Mouse (Mus musculus): ENCODE results near the gene Selenow.
"Not testable (repeated sequence)": the region's sequence is repeated elsewhere in the genome, so short reads cannot be mapped to it uniquely, and the experiment has no call there.

Selenow gene

DNA sequence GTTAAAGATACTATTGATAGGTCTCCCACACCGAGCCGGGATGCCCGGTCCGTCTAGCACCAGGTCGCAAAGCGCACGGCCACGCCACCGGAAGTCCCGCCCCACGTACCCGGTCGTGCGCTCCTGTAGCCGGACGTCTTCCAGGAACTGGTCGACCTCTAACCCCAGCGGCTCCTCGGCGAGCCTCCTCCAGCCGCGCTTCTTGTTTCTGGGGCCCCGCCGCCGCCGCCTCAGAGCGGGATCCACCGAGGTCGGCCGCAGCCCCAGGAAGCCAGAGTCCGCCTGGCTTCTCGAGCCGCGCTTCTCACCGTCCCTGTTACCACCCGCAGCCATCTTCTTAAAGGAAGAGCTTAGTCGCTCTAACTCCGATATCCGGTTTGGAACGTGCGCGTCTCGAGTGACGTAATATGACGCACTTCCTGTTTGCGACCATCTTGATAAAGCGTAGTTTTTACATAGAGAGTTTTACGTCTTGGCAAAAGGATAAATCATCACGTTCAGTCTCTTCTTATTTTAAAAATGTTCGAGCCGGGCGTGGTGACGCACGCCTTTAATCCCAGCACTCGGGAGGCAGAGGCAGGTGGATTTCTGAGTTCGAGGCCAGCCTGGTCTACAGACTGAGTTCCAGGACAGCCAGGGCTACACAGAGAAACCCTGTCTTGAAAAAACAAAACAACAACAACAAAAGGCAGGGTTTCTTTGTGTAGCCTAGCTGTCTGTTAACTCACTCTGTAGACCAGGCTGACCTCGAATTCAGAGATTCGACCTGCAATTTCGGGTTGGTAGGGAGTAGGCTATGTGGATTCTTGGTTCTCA lies 23.7 kb upstream of the Selenow start, which contains the start of gene Nop53:
Nop53 (minus strand) TSS at position 354 of the 816 bp plus-strand sequence.
- peak; percentile 98 for DNase-seq

DNA sequence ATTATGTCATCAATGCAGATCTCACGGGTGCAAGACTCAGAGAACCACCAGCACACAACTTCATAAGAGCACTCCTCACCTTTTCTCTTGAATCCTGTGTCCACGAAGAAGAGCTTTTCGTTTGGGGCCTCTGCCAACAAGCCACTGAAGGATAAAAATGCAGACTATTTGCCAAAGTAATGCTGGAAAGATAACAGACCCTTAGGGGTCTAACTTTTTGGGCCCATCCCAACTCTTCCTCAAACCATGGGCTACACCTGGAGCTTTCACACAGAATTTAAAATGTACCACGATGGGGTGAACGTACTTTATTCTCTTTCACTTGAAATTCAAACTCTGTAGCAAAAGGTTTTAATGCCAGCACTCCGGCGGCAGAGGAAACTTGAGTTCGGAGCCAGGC lies 23.0 kb upstream of the Selenow start:
- peak; percentile 65 for DNase-seq

DNA sequence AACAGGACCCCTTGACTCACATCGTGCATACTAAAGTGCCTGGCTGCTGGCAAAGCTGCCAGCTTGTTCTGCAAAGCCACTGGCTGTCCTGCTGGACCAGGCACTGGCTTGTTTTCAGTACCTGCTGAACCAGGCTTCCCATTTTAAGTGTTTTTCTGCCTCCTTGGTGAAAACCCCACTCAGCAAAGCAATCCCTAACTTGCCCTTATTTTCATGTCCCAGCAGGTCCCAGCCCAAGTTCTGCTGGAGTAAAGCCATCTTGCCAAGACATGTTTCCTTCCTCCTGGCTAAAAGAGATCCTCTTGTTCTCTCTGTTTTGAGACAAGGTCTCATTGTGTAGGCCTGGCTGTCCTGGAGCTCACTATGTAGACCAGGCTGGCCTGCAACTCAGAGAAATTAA lies 22.1 kb upstream of the Selenow start:
- DNase-seq, result no peak

DNA sequence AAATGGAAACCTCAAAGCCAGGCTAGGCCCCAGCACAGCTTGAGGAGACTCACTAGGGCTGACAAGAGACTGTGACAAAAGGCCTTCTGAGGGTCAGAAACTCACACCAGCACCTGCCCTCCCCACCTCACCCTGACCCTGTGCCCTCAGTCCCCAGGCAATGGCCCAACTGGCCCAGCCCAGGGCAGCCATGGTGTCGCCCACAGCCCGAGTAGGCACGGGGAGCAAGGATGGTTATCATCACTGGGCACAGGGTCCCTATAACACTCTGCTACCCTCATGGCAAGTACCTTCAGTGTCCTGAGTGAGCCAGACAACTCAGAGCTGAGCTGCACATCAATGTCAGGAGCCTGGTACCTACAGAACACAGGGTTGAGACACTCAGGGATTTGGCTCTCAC lies 16.4 kb upstream of the Selenow start:
- DNase-seq, result no peak

DNA sequence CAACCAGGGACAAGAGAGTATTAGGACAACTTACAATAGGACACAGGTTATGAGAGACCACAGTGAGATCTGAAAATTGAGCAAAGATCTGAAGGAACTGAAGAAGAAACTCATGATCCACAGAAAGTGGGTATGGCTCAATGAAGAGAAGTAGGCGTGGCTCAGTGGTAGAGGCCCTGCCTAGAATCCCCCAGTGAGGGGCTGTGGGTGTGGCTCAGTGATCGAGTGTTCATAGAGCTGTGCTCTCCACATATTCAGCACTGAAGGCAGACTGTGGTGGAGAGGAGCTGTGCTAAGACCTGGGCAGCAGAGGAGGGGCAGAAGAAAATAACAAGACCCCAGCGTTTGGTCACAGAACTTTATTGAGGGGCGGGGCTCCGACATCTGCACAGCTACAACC lies 15.3 kb upstream of the Selenow start:
- no peak for DNase-seq

DNA sequence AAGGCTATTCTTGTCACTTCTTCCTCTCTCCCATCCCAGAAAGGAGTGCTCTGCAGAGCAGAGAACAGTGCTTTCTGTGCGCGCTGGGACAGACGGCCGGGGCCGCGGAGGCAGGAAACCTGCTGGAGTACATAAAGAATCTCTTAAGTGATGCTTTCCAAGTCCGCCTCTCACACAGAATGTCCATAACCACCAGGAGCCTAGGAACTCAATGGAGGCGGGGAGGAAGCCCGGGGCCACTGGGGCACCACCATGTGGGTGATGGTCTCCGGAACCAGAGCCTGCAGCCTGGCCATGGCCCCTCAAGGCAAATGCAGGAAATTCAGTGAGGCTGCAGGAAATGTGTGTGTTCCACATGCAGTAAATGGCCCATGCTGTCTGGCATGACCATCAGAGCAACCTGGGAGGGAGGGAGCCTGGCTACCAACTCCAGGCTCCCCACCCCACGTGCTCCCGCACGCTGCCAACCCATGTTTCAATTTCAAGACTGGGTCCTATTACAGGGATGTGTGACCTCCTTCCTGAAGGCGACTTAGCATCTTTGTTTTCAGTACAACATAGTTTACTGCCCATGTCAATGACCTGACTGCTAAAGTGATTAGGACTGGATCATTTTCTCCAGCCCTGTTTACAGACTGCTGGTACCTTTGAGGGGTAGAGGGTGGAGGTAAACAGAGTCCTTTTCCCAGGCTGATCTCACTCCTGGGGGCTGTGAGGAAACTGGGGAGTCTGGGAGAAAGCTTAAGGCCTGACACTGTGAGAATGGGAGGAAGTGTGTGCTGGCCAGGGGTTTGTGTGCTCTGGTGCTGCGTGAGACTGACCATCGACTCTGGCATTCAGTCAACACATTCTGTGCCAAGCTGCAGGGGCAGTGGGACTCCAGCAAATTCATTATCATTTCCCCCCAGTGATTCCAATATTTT lies 11.5 kb upstream of the Selenow start:
- no peak for DNase-seq

DNA sequence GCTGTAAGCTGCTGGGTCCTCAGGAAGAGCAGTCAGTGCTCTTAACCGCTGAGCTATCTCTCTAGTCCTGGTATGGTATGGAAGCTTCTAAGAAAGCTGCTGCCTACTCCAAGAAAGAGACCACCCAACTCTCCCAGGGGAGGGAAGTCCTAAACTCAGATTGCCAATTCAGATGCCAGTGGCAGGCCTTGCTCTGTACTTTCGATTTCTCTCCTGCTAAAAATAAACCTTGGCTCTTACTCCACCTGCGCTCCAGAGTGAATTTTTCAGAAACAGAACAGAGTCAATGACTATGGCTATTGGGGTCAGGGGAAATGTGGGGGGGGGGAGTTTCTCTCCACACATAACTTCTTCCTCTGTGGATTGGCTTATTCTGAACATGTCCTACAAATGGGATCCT lies 9.4 kb upstream of the Selenow start:
- DNase-seq, result no peak

DNA sequence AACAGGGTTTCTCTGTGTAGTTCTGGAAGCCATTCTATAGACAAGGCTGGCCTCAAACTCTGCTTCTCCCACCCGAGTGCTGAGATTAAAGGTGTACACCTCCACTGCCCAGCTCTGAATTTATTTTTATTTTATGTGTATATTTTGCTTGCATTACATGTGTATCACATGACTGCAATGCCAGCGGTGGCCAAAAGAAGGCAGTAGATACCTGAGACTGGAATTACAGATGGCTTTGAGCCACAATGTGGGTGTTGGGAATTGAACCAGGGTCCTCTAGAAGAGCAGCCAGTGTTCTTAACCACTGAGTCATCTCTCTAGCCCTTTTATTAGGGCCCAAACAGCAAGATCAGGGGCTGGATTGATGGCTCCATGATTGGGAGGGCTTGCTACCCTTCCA lies 8.3 kb upstream of the Selenow start:
- no peak for DNase-seq

DNA sequence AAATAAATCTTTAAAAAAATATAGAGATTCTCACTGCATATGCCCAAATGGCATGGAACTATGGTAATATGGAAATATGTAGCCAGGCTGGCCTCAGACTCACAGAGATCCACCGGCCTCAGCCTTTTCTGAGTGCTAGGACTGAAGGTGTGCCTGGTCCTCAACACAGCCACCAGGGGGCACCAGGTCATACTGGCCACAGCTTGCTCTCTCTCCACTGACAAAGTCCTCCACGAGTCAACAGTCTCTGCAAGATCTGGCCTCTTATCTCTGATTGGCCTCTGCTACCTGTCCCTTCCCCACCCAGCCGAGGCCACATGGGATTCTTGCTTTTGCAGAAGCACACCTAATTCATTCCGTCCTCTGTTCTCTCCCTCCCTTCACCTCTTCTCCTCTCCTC lies 7.7 kb upstream of the Selenow start:
- DNase-seq, result no peak

DNA sequence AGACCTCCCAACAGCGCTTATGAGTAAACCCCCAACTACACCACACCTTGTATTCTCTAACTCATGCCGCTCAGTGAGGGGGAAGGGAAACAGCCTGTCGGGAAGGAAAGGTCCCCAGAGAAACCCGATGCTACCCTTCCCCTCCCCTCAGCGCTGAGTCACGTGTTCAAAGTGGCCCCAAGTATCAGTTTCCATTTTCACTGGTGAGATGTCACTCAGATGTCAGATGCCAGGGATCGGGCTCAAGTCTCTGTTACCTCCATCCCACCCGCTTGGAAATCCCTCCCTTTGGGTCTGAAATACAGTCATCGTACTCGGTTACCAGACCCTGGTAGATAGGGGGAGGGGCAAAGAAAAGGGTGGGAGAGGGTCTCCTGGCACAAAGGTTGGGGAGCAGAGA lies 406 bp downstream of the Selenow start:
- no peak for DNase-seq

DNA sequence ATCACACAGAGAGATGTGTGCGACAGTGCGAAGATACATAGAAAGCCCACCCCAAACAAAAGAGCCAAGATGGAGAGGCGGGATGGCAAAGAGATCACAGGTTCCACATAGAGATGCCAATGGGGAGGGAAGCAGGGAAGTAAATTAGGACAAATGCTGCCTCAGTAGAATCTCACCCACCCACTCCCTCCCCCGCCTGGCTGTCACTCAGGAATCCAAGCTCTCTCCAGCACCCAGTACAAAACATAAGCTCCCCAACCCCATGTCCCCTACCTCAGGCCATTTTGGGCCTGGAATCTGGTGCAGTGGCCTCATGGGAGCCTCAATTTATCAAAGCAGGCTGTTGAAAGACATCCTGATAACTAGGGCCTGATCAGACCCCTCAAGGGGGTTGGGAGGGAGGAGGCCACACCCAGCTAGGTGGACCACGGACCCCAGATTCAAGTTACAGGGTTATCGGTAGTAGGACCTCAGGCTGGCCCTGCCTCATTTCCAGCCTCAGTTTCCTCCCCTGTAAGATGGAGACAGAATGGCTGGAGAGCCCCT lies 1.5 kb downstream of the Selenow start:
- DNase-seq, result no peak

DNA sequence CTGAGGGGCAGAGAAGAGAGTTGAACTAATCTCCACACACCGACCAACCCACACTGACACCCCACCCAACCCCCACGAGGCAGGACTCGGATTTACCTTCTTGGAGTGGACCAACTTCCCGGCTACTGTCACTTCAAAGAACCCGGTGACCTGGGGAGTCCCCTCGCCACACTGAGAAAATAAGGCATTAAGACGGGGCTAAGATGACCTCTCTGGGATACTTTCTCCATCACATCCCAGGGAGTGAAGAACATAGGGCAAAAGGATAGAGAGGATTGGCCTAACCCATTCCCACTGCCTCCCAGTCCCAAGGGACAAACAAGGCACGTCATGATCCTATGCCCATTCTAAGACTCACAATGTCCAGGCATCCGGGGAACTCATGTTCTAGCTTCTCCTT lies 2.3 kb downstream of the Selenow start:
- DNase-seq, result no peak

DNA sequence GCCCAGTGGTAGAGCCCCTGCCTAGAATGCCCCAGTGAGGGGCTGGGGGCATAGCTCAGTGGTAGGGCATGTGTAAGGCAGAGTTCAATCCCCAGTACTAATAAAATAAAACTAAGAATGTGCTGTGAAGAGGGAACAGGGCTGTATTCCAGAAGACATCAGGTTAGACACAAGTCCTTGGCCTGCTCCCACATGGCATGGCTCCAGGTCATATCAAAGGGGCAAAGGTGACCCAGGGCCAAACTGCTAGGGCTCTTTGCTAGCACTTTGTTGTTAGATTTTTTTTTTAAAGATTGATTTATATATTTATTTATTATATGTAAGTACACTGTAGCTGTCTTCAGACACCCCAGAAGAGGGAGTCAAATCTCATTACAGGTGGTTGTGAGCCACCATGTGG lies 3.8 kb downstream of the Selenow start:
- no peak for DNase-seq

DNA sequence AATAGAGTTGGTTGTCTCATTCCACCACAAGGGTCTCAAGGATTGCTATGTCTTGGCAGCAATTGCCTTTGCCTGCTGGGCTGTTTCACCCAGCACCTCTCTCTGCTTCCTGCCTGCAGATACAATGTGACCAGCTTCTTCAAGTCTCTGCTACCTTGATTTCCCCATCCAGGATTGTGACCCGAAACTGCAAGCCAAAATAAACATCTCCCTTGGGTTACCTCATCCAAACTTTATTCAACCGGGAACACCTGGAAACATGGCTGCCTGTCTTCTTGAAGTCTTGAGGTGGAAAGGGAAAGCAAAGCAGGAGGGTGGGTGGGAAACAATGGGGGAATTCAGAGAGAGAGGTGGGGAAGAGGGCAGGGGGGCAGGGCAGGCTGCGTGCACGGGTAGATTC lies 5.2 kb downstream of the Selenow start:
- no peak for DNase-seq

DNA sequence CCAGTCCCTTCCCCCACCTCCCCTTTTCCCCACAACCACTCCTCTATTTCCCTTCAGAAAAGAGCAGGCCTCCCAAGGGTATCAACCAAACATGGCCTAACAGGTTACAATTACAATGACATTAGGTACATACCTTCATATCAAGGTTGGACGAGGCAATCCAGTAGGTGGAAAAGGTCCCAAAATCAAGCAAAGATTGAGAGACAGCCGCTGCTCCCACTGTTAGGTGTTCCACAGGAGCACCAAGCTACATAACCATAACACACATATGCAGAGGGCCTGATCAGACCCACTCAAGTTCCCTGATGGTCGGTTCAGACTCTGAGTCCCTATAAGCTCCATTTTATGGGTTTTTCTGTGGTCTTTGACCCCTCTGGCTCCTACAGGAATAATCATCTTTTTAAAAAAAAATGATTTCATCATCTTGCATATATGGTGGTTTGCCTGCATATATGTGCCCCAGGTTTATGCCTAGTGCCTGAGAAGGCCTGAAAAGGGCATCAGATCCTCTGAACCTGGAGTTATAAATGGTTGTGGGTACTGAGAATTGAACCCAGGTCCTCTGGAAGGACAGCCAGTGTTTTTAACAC lies 6.0 kb downstream of the Selenow start:
- no peak for DNase-seq

DNA sequence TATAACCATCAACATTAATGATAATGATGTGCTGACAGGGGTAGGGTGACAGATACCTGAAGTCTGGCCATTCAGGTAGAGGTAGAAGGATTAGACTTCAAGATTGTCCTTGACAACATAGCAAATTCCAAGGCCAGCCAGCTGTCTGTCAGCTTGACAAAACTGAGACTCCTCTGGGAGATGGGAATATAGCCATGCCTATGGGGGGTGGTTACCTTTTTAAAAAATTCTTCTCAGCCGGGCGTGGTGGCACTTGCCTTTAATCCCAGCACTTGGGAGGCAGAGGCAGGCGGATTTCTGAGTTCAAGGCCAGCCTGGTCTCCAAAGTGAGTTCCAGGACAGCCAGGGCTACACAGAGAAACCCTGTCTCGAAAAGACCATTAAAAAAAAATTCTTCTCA lies 6.5 kb downstream of the Selenow start:
- DNase-seq, result not testable (repeated sequence)

DNA sequence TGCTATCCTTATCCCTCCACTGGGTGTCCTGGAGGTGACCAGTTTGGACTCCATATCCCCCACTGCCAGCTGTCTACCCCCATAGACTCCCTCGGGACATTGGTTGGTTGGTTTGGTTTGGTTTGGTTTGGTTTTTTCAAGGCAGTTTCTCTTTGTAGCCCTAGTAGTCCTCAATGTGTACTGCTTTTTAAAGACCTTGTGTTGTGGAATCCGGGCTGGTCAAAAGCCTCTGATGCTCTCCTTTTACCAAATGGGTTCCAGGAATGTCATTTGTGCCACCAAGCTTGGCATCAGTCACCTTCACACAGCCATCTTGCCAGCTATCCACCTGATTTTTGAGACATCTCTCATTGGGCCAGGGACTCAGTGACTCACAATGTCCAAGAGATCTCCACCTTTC lies 7.5 kb downstream of the Selenow start:
- DNase-seq, result no peak

DNA sequence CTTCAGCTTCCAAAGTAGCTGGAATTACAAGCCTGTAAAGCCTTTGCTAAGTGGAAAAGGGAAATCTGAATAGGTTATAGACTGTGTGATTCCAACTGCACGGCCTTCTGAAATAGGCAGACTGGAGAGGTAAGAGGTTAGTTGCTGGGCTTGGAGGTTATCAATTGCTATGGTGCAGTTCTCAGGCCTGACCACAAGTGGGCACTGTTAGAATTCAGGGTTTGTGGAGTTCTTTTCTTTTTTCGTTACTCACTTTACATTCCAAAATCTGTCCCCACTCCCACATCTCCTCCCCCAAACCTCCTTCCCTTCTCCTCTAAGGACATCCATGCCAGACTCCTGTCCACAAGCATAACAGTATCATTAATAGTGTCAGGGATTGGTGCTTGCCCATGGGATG lies 8.0 kb downstream of the Selenow start:
- no peak for DNase-seq

DNA sequence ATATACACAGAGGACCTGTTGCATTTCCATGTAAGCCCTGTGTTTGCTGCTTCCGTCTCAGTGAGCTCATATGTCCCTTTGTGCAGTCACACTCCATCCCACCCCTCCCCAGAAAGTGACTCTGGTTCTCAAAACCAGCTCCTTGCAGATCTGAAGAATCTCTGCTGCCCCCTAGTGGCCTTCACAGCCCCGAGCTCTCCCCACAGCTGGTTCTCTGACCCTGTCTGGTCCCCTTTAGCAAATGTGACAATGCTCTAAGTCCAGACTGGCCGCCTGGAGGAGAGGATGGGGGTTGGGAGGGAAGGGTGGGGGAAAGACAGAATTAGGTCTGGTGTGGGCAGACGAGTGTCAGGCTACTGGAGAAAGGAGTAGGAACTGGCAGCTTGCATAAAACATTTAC lies 10.0 kb downstream of the Selenow start:
- DNase-seq, result peak; percentile 60

DNA sequence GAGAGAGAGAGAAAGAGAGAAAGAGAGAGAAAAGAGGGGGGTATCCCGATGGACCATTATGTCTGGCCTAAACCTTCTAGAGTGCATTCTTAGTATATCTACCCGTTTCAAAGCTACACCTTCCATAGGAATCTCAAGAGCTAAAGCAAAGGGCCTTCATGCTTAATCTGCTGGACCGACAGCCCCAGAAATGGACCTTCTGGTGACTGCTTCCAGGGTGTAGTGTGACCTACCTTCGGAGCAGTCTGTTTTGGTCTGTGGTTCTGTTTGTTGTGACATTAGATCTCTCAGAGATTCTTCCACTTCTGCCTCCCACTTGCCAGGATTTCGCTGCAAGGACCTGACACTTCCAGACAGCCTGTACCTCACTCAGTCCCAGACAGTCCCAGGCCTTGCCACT lies 11.7 kb downstream of the Selenow start:
- no peak for DNase-seq

DNA sequence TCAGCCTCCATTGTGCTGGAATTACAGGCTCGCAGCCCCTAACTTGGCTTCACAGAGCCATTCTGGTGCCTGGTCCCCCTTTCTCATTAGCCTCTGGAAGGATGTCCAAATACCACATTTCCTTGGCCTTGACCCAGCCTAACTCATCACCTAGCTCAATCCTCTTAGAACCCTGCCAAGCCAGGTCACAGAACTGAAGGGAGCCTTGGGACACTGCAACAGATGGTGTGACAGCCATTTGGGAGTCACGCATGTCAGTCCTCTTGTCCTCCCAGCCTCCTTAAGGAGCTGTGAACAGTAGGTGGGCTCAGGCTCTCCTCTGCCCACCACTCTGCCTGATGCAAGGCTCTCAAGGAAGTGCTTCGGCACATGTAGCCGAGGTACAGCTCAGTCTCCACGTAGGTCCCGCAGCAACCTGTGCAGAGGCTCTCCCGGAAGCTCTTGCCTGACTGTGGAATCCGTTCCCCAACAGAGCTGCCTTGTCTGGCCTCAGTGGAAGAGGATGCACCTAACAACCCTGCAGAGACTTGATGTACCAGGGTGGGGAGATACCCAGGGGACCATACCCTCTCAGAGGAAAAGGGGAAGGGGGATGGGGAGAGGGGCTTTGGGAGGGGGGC lies 14.1 kb downstream of the Selenow start:
- no peak for DNase-seq

DNA sequence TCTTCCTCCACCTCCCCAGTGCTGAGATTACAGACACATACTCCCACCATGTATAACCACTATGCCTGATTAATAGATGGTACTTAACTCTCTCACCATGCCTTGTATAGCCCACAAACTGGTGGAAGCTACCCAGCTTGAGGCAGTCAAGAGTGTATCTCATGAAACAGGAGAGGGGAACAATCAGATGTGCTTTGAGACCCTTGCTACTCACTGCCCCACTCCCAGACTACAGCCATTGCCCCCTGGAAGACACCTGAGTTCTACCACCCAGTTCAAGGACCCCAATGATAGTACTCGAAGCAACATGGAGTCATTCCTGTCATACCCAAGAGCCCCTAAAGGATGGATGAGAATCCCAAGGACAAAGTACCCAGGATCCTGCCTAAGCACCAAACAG lies 15.6 kb downstream of the Selenow start:
- DNase-seq, result no peak

DNA sequence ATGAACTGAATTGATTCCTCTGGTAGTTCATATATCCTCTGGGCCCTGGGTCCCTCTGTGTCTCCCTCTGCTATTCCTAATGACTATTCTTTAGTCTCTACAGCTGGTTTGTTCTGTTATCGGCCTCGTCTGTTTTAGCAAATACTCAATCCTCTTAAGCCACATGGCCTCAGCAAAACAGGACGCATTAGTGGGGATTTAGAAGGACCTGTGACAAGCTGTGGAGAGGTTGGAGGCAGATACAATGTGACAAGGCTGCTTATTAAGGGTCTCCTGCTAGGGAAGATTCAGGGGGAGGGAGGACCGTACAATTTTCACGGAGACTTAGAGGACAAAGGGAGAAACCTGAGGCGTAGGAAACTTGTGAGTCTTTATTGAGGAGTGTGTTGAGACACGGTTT lies 16.3 kb downstream of the Selenow start:
- no peak for DNase-seq
